Mouse (Mus musculus) lung, embryonic 16.5 days (tissue): ENCODE measurements around the gene Tusc2. TPM values are rescaled to one million over a fixed set of nuclear protein-coding genes. Genes with fewer than 3 reads are reported as not detected.

ENCODE experiments used
- ATAC-seq: fragments of 200-750 bp; cut with Nextera tagmentation; 2 replicates; pipeline ENCODE4 v1.8.0; 2017; ENCODE audit warnings: low read depth, mild to moderate bottlenecking, moderate library complexity
- H3K27ac ChIP-seq: fragments of 300-500 bp; sonication (generic); 2 replicates; pipeline ENCODE4 v1.5.1; 2014; ENCODE audit warnings: mild to moderate bottlenecking, control low read depth, low read length
- H3K27me3 ChIP-seq: fragments of 300-500 bp; sonication (generic); 2 replicates; pipeline ENCODE4 v1.6.1; 2014; ENCODE audit warnings: low read depth, low read length, mixed read lengths; ENCODE audit not compliant: control insufficient read depth, insufficient read depth
- H3K36me3 ChIP-seq: fragments of 300-500 bp; sonication (generic); 2 replicates; pipeline ENCODE4 v1.6.1; 2014; ENCODE audit warnings: low read length; ENCODE audit not compliant: control insufficient read depth, insufficient read depth
- H3K4me1 ChIP-seq: fragments of 300-500 bp; sonication (generic); replicated peaks from 2 replicates; pipeline ENCODE4 v1.6.1; 2014; ENCODE audit warnings: low read length, mixed read lengths; ENCODE audit not compliant: control insufficient read depth, insufficient read depth
- H3K4me2 ChIP-seq: fragments of 300-500 bp; sonication (generic); 2 replicates; pipeline ENCODE4 v1.6.1; 2014; ENCODE audit warnings: low read depth, low read length, control low read depth
- H3K4me3 ChIP-seq: fragments of 300-500 bp; sonication (generic); 2 replicates; pipeline ENCODE4 v1.5.1; 2014; ENCODE audit warnings: mild to moderate bottlenecking, low read length, control low read depth
- H3K9ac ChIP-seq: fragments of 300-500 bp; sonication (generic); 2 replicates; pipeline ENCODE4 v1.6.1; 2014; ENCODE audit warnings: low read length, control low read depth
- H3K9me3 ChIP-seq: fragments of 300-500 bp; sonication (generic); 2 replicates; pipeline ENCODE4 v1.6.1; 2016; ENCODE audit warnings: low read length; ENCODE audit not compliant: control insufficient read depth
- WGBS: fragments of 180-500 bp; shearing (Covaris S2); extraction: QIAGEN DNeasy Blood & Tissue Kit; methylation state at CpG from one replicate; pipeline ENCODE4 v1.1.7; 2014; 5-methylcytosine and 5-hydroxymethylcytosine counted together
- polyA plus RNA-seq: library from polyadenylated mRNA; unstranded; fragments of >200 nt; fragmentation: Nextera tagmentation; extraction: Ambion mirVana; gene quantifications from 2 replicates; pipeline ENCODE4 v1.2.1, GENCODE M21; 2015

Tusc2 gene
- polyA plus RNA-seq, 1 experiment from 2014 or later: 35.6 TPM

GRCm38 (mm10) chr9:107599842-107600241, 36.8 kb downstream of the Tusc2 start:
- Histone ChIP-seq H3K36me3 (no peaks in the 10 kb centered on the region), H3K4me3 (no peak overlapping the region), H3K27ac (no peak overlapping the region), H3K4me2 (no peak overlapping the region), H3K9me3 (no peaks in the 10 kb centered on the region), H3K4me1 (peaks cover 7% of the 10 kb centered on the region), H3K9ac (no peak overlapping the region), H3K27me3 (no peaks in the 10 kb centered on the region)
- WGBS: 60% methylated on average over 14 of the region's 14 CpGs
- no peak for ATAC-seq

GRCm38 (mm10) chr9:107600745-107601144, 37.7 kb downstream of the Tusc2 start:
- no peak overlapping the region for H3K4me3 ChIP-seq
- H3K27me3 ChIP-seq: no peaks in the 10 kb centered on the region
- H3K36me3 ChIP-seq: no peaks in the 10 kb centered on the region
- no peak for ATAC-seq
- H3K4me1 ChIP-seq: peaks cover 8% of the 10 kb centered on the region
- H3K9ac ChIP-seq: no peak overlapping the region
- no peak overlapping the region for H3K27ac ChIP-seq
- H3K9me3 ChIP-seq: no peaks in the 10 kb centered on the region
- no peak overlapping the region for H3K4me2 ChIP-seq
- WGBS: 77% methylated on average over 12 of the region's 12 CpGs

GRCm38 (mm10) chr9:107601275-107601674, 38.2 kb downstream of the Tusc2 start:
- 77% methylated on average over 11 of the region's 11 CpGs for WGBS
- no peak for ATAC-seq

GRCm38 (mm10) chr9:107602068-107602648, 39.1 kb downstream of the Tusc2 start:
- no peaks in the 10 kb centered on the region for H3K9me3 ChIP-seq
- H3K9ac ChIP-seq: peak overlapping the region; percentile 46
- H3K4me2 ChIP-seq: no peak overlapping the region
- 8% methylated on average over 10 of the region's 10 CpGs for WGBS
- no peaks in the 10 kb centered on the region for H3K27me3 ChIP-seq
- H3K4me3 ChIP-seq: no peak overlapping the region
- H3K36me3 ChIP-seq: no peaks in the 10 kb centered on the region
- peak; percentile 71 for ATAC-seq
- H3K4me1 ChIP-seq: peaks cover 17% of the 10 kb centered on the region
- no peak overlapping the region for H3K27ac ChIP-seq

More at GRCm38 (mm10) chr9:107601275-107601674, 38.2 kb downstream of the Tusc2 start:
- no peaks in the 10 kb centered on the region for H3K9me3 ChIP-seq
- no peak overlapping the region for H3K4me2 ChIP-seq
- H3K9ac ChIP-seq: no peak overlapping the region
- peaks cover 8% of the 10 kb centered on the region for H3K4me1 ChIP-seq
- no peak overlapping the region for H3K27ac ChIP-seq
- H3K27me3 ChIP-seq: no peaks in the 10 kb centered on the region
- no peak overlapping the region for H3K4me3 ChIP-seq
- H3K36me3 ChIP-seq: no peaks in the 10 kb centered on the region

- ATAC-seq: no peak
- no peak overlapping the region for H3K4me3 ChIP-seq
These were observed 40.2 kb downstream of the Tusc2 start for GRCm38 (mm10) chr9:107603251-107603650.

GRCm38 (mm10) chr9:107605041-107605661, 42.1 kb downstream of the Tusc2 start:
- peak overlapping the region; percentile 29 for H3K4me3 ChIP-seq
- peak overlapping the region; percentile 81 for H3K27ac ChIP-seq
- H3K9me3 ChIP-seq: no peaks in the 10 kb centered on the region
- H3K9ac ChIP-seq: peak overlapping the region; percentile 60
- H3K27me3 ChIP-seq: no peaks in the 10 kb centered on the region
- ATAC-seq: peak; percentile 42
- peaks cover 35% of the 10 kb centered on the region for H3K4me1 ChIP-seq
- no peaks in the 10 kb centered on the region for H3K36me3 ChIP-seq
- 33% methylated on average over 18 of the region's 23 CpGs for WGBS
- H3K4me2 ChIP-seq: peak overlapping the region; percentile 44

More at GRCm38 (mm10) chr9:107603251-107603650, 40.2 kb downstream of the Tusc2 start:
- Histone ChIP-seq H3K4me2 (no peak overlapping the region), H3K4me1 (peaks cover 24% of the 10 kb centered on the region), H3K36me3 (no peaks in the 10 kb centered on the region), H3K9me3 (no peaks in the 10 kb centered on the region), H3K27me3 (no peaks in the 10 kb centered on the region), H3K9ac (no peak overlapping the region), H3K27ac (no peak overlapping the region)
- WGBS: 75% methylated on average over 6 of the region's 6 CpGs

GRCm38 (mm10) chr9:107606591-107606990, 43.5 kb downstream of the Tusc2 start:
- peak overlapping the region; percentile 16 for H3K9ac ChIP-seq
- peak overlapping the region; percentile 36 for H3K27ac ChIP-seq
- no peak for ATAC-seq
- no peaks in the 10 kb centered on the region for H3K27me3 ChIP-seq
- H3K4me3 ChIP-seq: peak overlapping the region; percentile 26
- H3K9me3 ChIP-seq: no peaks in the 10 kb centered on the region
- H3K4me1 ChIP-seq: peaks cover 41% of the 10 kb centered on the region
- no peaks in the 10 kb centered on the region for H3K36me3 ChIP-seq
- H3K4me2 ChIP-seq: peak overlapping the region; percentile 12; the same call in 1 of the 2 replicates
- WGBS: 9% methylated on average over 9 of the region's 9 CpGs

GRCm38 (mm10) chr9:107607036-107607435, 44.0 kb downstream of the Tusc2 start:
- no peak for ATAC-seq
- Histone ChIP-seq H3K4me1 (peaks cover 45% of the 10 kb centered on the region), H3K27me3 (no peaks in the 10 kb centered on the region), H3K9me3 (no peaks in the 10 kb centered on the region), H3K4me2 (peak overlapping the region; percentile 12; the same call in 1 of the 2 replicates), H3K9ac (peak overlapping the region; percentile 16), H3K27ac (peak overlapping the region; percentile 36), H3K4me3 (peak overlapping the region; percentile 26), H3K36me3 (no peaks in the 10 kb centered on the region)
- WGBS: 58% methylated on average over 2 of the region's 2 CpGs

GRCm38 (mm10) chr9:107607653-107608245, 44.7 kb downstream of the Tusc2 start:
- peaks cover 49% of the 10 kb centered on the region for H3K4me1 ChIP-seq
- no peaks in the 10 kb centered on the region for H3K9me3 ChIP-seq
- no peaks in the 10 kb centered on the region for H3K27me3 ChIP-seq
- H3K4me3 ChIP-seq: no peak overlapping the region
- no peaks in the 10 kb centered on the region for H3K36me3 ChIP-seq
- peak overlapping the region; percentile 36 for H3K27ac ChIP-seq
- H3K4me2 ChIP-seq: no peak overlapping the region
- 26% methylated on average over 9 of the region's 9 CpGs for WGBS
- no peak for ATAC-seq
- H3K9ac ChIP-seq: no peak overlapping the region
